In the genomic region with DNA sequence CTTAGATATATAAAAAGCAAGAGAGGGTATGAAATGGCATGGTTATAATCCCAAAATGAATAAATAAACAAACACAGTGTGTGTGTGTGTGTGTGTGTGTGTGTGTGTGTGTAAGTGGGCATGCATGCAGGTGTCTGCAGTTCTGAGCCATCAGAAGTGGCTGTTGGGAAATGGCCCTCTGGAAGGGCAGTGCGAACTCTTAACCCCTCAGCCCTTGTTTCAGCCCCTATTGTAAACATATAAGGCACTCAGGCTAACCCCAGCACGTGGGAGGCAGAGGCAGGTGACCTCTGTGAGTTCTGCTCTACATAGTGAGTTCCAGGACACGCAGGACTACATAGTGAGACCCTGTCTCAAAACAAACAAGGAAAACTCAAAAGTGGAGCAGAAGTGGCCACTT, we compare ENCODE assay signal across 24 mouse cellular contexts. TPM values are rescaled to one million over a fixed set of nuclear protein-coding genes. Genes with fewer than 3 reads are reported as not detected.
DNase-seq lines count a peak whose midpoint lies in the region; ATAC-seq and TF ChIP-seq lines count a peak whose summit lies in the region.
"Had no signal": no experiment of that assay in that cellular context is flagged by ENCODE, and none has a peak within 500 bp of the region (broad histone marks: within the 10 kb centered on the region; RNA-seq: fewer than 3 reads in every experiment).

No protein-coding gene starts in this region.

- H3K27ac ChIP-seq in lung, postnatal 0 days (ENCODE audit: low read length) = no peak overlapping the region
- H3K27ac ChIP-seq in hindbrain, embryonic 13.5 days = peak overlapping the region; percentile 80
- peak overlapping the region; percentile 55; the same call in 1 of the 2 replicates for H3K27ac ChIP-seq in liver, postnatal 0 days (ENCODE audit: low read depth)
- peak overlapping the region; percentile 10; the same call in 1 of the 2 replicates for H3K27ac ChIP-seq in neural tube, embryonic 15.5 days (replicated peaks)
- H3K27ac ChIP-seq in layer of hippocampus, adult 2 months = no peak overlapping the region
- H3K27ac ChIP-seq: forebrain, embryonic 10.5 days; heart, embryonic 10.5 days; left cerebral cortex, adult 2 months; stomach, embryonic 15.5 days had no signal

- no peaks in the 10 kb centered on the region for H3K9me3 ChIP-seq in lung, postnatal 0 days (ENCODE audit: low read length)
- H3K9me3 ChIP-seq in hindbrain, embryonic 13.5 days = no peaks in the 10 kb centered on the region
- H3K9me3 ChIP-seq in liver, postnatal 0 days (ENCODE audit: low read length) = no peaks in the 10 kb centered on the region
- H3K9me3 ChIP-seq in neural tube, embryonic 15.5 days (replicated peaks) = no peaks in the 10 kb centered on the region
- H3K9me3 ChIP-seq: forebrain, embryonic 10.5 days; heart, embryonic 10.5 days; stomach, embryonic 15.5 days had no signal

- WGBS in lung, postnatal 0 days = 25% methylated on average over 3 of the region's 3 CpGs
- 42% methylated on average over 3 of the region's 3 CpGs for WGBS in hindbrain, embryonic 13.5 days
- 55% methylated on average over 3 of the region's 3 CpGs for WGBS in liver, postnatal 0 days (ENCODE audit: insufficient replicate concordance)
- WGBS in neural tube, embryonic 15.5 days = 44% methylated on average over 3 of the region's 3 CpGs

- TF ChIP-seq CTCF in lung, postnatal 0 days (IDR thresholded peaks at IDR 0.05) = no peak
- TF ChIP-seq CTCF in liver, postnatal 0 days (IDR thresholded peaks at IDR 0.05; ENCODE audit: low read depth) = no peak
- TF ChIP-seq CTCF in layer of hippocampus, adult 2 months (conservative IDR thresholded peaks at IDR 0.05) = no peak

- H3K4me1 ChIP-seq in lung, postnatal 0 days (ENCODE audit: insufficient read depth, low read depth, low read length) = no peaks in the 10 kb centered on the region
- H3K4me1 ChIP-seq in hindbrain, embryonic 13.5 days (replicated peaks) = peaks cover 25% of the 10 kb centered on the region
- no peaks in the 10 kb centered on the region; the same call in 1 of the 2 replicates for H3K4me1 ChIP-seq in liver, postnatal 0 days (ENCODE audit: insufficient read depth)
- H3K4me1 ChIP-seq in neural tube, embryonic 15.5 days = peaks cover 19% of the 10 kb centered on the region

- peak; percentile 18 for ATAC-seq in lung, postnatal 0 days
- no peak for ATAC-seq in hindbrain, embryonic 13.5 days (ENCODE audit: low FRiP score)
- peak; percentile 64 for ATAC-seq in liver, postnatal 0 days
- ATAC-seq in neural tube, embryonic 15.5 days (ENCODE audit: low FRiP score) = no peak

- H3K9ac ChIP-seq in lung, postnatal 0 days (replicated peaks; ENCODE audit: low read depth) = no peak overlapping the region
- H3K9ac ChIP-seq in hindbrain, embryonic 13.5 days = peak overlapping the region; percentile 53; the same call in 1 of the 2 replicates
- H3K9ac ChIP-seq in liver, postnatal 0 days (replicated peaks) = no peak overlapping the region
- no peak overlapping the region for H3K9ac ChIP-seq in neural tube, embryonic 15.5 days (replicated peaks)
- H3K9ac ChIP-seq: forebrain, postnatal 0 days; stomach, embryonic 15.5 days had no signal

- H3K4me2 ChIP-seq in lung, postnatal 0 days (replicated peaks; ENCODE audit: low read depth, low read length) = no peak overlapping the region
- no peak overlapping the region for H3K4me2 ChIP-seq in hindbrain, embryonic 13.5 days
- H3K4me2 ChIP-seq in liver, postnatal 0 days (ENCODE audit: low read depth, low read length) = no peak overlapping the region
- no peak overlapping the region for H3K4me2 ChIP-seq in neural tube, embryonic 15.5 days
- H3K4me2 ChIP-seq: stomach, embryonic 15.5 days had no signal

- H3K27me3 ChIP-seq in lung, postnatal 0 days (replicated peaks; ENCODE audit: insufficient read depth, low read length) = no peaks in the 10 kb centered on the region
- H3K27me3 ChIP-seq in hindbrain, embryonic 13.5 days = no peaks in the 10 kb centered on the region
- 0 out of 2 replicates have a peak, but pooled peaks cover 4% of the 10 kb centered on the region for H3K27me3 ChIP-seq in liver, postnatal 0 days (ENCODE audit: insufficient read depth, low read length)
- H3K27me3 ChIP-seq in neural tube, embryonic 15.5 days (replicated peaks) = no peaks in the 10 kb centered on the region
- H3K27me3 ChIP-seq: stomach, embryonic 15.5 days had no signal

- no peak overlapping the region for H3K4me3 ChIP-seq in lung, postnatal 0 days (ENCODE audit: low read depth, low read length)
- no peak overlapping the region for H3K4me3 ChIP-seq in hindbrain, embryonic 13.5 days
- no peak overlapping the region for H3K4me3 ChIP-seq in liver, postnatal 0 days (ENCODE audit: low read depth, low read length)
- no peak overlapping the region for H3K4me3 ChIP-seq in neural tube, embryonic 15.5 days (replicated peaks)
- no peak overlapping the region for H3K4me3 ChIP-seq in layer of hippocampus, adult 2 months
- H3K4me3 ChIP-seq: forebrain, embryonic 10.5 days; heart, embryonic 10.5 days; left cerebral cortex, adult 2 months; stomach, embryonic 15.5 days had no signal

- no peak for TF ChIP-seq EP300 in lung, postnatal 0 days (IDR thresholded peaks at IDR 0.05)
- no peak for TF ChIP-seq EP300 in liver, postnatal 0 days (IDR thresholded peaks at IDR 0.05; ENCODE audit: low read depth)

- no peaks in the 10 kb centered on the region for H3K36me3 ChIP-seq in lung, postnatal 0 days (ENCODE audit: insufficient read depth, low read length)
- peaks cover 34% of the 10 kb centered on the region for H3K36me3 ChIP-seq in hindbrain, embryonic 13.5 days
- H3K36me3 ChIP-seq in liver, postnatal 0 days (replicated peaks; ENCODE audit: insufficient read depth, low read length) = no peaks in the 10 kb centered on the region
- peaks cover 16% of the 10 kb centered on the region; the same call in 1 of the 2 replicates for H3K36me3 ChIP-seq in neural tube, embryonic 15.5 days
- H3K36me3 ChIP-seq: heart, embryonic 10.5 days; stomach, embryonic 15.5 days had no signal

- DNase-seq in lung, postnatal 0 days (ENCODE audit: low spot score) = no peak
- no peak for DNase-seq in lung, postnatal 4 days
- no peak for DNase-seq in liver, postnatal 0 days
- DNase-seq in ovary, adult 18-20 months (ENCODE audit: low spot score) = no peak
- no peak for DNase-seq in layer of hippocampus, adult 2 months (ENCODE audit: low spot score in 2 of 2)
- DNase-seq: B cell, adult 2 months; cerebellum, adult 2 months; cerebellum, postnatal 36 days; forebrain, postnatal 0 days; kidney, adult 2 months; kidney, postnatal 25 days; layer of hippocampus, adult 9-11 months; left cerebral cortex, postnatal 4 days; lung, postnatal 14 days; thymus, adult 18-20 months had no signal

RNA-seq across cellular contexts. Expression of gene Shd, which starts 7.0 kb away (rescaled TPM):
- polyA plus RNA-seq in lung, postnatal 0 days (2015; fragmentation: Nextera tagmentation; extraction: Ambion mirVana) = 3.1 and 3.4 TPM in 2 replicates
- polyA plus RNA-seq in hindbrain, embryonic 13.5 days (2015; fragmentation: Nextera tagmentation; extraction: Ambion mirVana) = 170 and 182 TPM in 2 replicates
- polyA plus RNA-seq in liver, postnatal 0 days (2015; fragmentation: Nextera tagmentation; extraction: Ambion mirVana) = 0.26 and 0.34 TPM in 2 replicates
- polyA plus RNA-seq in neural tube, embryonic 15.5 days (2015; fragmentation: Nextera tagmentation; extraction: Ambion mirVana) = 152 and 195 TPM in 2 replicates
- total RNA-seq in layer of hippocampus, adult 2 months (2021) = 10 to 100 TPM; 23.7 to 28.4 TPM
- total RNA-seq: liver, adult 2 months; megakaryocyte-erythroid progenitor cell, adult 5-6 weeks had no signal

RNA-seq across cellular contexts. Expression of gene Fsd1, which starts 9.0 kb away (rescaled TPM):
- polyA plus RNA-seq in lung, postnatal 0 days (2015; fragmentation: Nextera tagmentation; extraction: Ambion mirVana) = 0.36 and 0.37 TPM in 2 replicates
- polyA plus RNA-seq in hindbrain, embryonic 13.5 days (2015; fragmentation: Nextera tagmentation; extraction: Ambion mirVana) = 159 and 172 TPM in 2 replicates
- polyA plus RNA-seq in liver, postnatal 0 days (2015; fragmentation: Nextera tagmentation; extraction: Ambion mirVana) = not detected in 2 replicates
- 189 and 228 TPM in 2 replicates for polyA plus RNA-seq in neural tube, embryonic 15.5 days (2015; fragmentation: Nextera tagmentation; extraction: Ambion mirVana)
- total RNA-seq in layer of hippocampus, adult 2 months (2021) = 10 to 100 TPM; 67.2 to 69.0 TPM
- total RNA-seq: gastrocnemius, adult 18-20 months; liver, adult 2 months; megakaryocyte-erythroid progenitor cell, adult 5-6 weeks had no signal
- polyA plus RNA-seq: liver, adult 2 months had no signal

RNA-seq across cellular contexts. Expression of gene Yju2, which starts 18.4 kb away (rescaled TPM):
- polyA plus RNA-seq in lung, postnatal 0 days (2015; fragmentation: Nextera tagmentation; extraction: Ambion mirVana) = 16.8 and 19.2 TPM in 2 replicates
- polyA plus RNA-seq in hindbrain, embryonic 13.5 days (2015; fragmentation: Nextera tagmentation; extraction: Ambion mirVana) = 23.2 and 25.2 TPM in 2 replicates
- polyA plus RNA-seq in liver, postnatal 0 days (2015; fragmentation: Nextera tagmentation; extraction: Ambion mirVana) = 6.3 and 7.1 TPM in 2 replicates
- polyA plus RNA-seq in neural tube, embryonic 15.5 days (2015; fragmentation: Nextera tagmentation; extraction: Ambion mirVana) = 19.5 and 23.5 TPM in 2 replicates
- total RNA-seq in layer of hippocampus, adult 2 months (2021) = 10 to 100 TPM; 18.1 to 19.0 TPM

RNA-seq across cellular contexts. Expression of gene Ebi3, which starts 24.9 kb away (rescaled TPM):
- polyA plus RNA-seq in lung, postnatal 0 days (2015; fragmentation: Nextera tagmentation; extraction: Ambion mirVana) = 3.1 and 3.3 TPM in 2 replicates
- 5.0 and 6.8 TPM in 2 replicates for polyA plus RNA-seq in hindbrain, embryonic 13.5 days (2015; fragmentation: Nextera tagmentation; extraction: Ambion mirVana)
- 10.0 and 10.5 TPM in 2 replicates for polyA plus RNA-seq in liver, postnatal 0 days (2015; fragmentation: Nextera tagmentation; extraction: Ambion mirVana)
- polyA plus RNA-seq in neural tube, embryonic 15.5 days (2015; fragmentation: Nextera tagmentation; extraction: Ambion mirVana) = 7.4 and 9.0 TPM in 2 replicates
- 1 to 10 TPM; 1.0 to 1.6 TPM for total RNA-seq in layer of hippocampus, adult 2 months (2021)

RNA-seq across cellular contexts. Expression of gene Zfp119b, which starts 28.0 kb away (rescaled TPM):
- 10.0 and 11.0 TPM in 2 replicates for polyA plus RNA-seq in lung, postnatal 0 days (2015; fragmentation: Nextera tagmentation; extraction: Ambion mirVana)
- 8.2 and 8.7 TPM in 2 replicates for polyA plus RNA-seq in hindbrain, embryonic 13.5 days (2015; fragmentation: Nextera tagmentation; extraction: Ambion mirVana)
- 3.8 and 4.4 TPM in 2 replicates for polyA plus RNA-seq in liver, postnatal 0 days (2015; fragmentation: Nextera tagmentation; extraction: Ambion mirVana)
- 9.2 and 9.3 TPM in 2 replicates for polyA plus RNA-seq in neural tube, embryonic 15.5 days (2015; fragmentation: Nextera tagmentation; extraction: Ambion mirVana)
- total RNA-seq in layer of hippocampus, adult 2 months (2021) = 1 to 10 TPM; 3.5 to 4.0 TPM

Comparison
In these comparisons a context has a peak if more than half of its experiments do, and no peak if none do; other contexts are left out.
1. ATAC-seq: peak in lung, postnatal 0 days (single experiment) and liver, postnatal 0 days (single experiment); none in hindbrain, embryonic 13.5 days (single experiment) and neural tube, embryonic 15.5 days (single experiment).
2. H3K27ac ChIP-seq: peak in hindbrain, embryonic 13.5 days (single experiment), liver, postnatal 0 days (single experiment) and neural tube, embryonic 15.5 days (single experiment); none in lung, postnatal 0 days (single experiment) and layer of hippocampus, adult 2 months (single experiment).
3. RNA of gene Shd, which starts 7.0 kb away (polyA plus RNA-seq): 152 to 195 TPM in neural tube, embryonic 15.5 days and 170 to 182 TPM in hindbrain, embryonic 13.5 days; 3.1 to 3.4 TPM in lung, postnatal 0 days and 0.26 to 0.34 TPM in liver, postnatal 0 days; every median in the first group is over 10 times any median in the second.
4. RNA of gene Fsd1, which starts 9.0 kb away (polyA plus RNA-seq): 189 to 228 TPM in neural tube, embryonic 15.5 days and 159 to 172 TPM in hindbrain, embryonic 13.5 days; 0.36 to 0.37 TPM in lung, postnatal 0 days and not detected in liver, postnatal 0 days; every median in the first group is over 100 times any median in the second.